Mouse (Mus musculus): ENCODE measurements around the gene Ptcra. TPM values are rescaled to one million over a fixed set of nuclear protein-coding genes. Genes with fewer than 3 reads are reported as not detected.

Gene Ptcra
- total and polyA plus RNA-seq, 3 experiments = 0.17 to 0.56 (median 0.34) TPM

DNA sequence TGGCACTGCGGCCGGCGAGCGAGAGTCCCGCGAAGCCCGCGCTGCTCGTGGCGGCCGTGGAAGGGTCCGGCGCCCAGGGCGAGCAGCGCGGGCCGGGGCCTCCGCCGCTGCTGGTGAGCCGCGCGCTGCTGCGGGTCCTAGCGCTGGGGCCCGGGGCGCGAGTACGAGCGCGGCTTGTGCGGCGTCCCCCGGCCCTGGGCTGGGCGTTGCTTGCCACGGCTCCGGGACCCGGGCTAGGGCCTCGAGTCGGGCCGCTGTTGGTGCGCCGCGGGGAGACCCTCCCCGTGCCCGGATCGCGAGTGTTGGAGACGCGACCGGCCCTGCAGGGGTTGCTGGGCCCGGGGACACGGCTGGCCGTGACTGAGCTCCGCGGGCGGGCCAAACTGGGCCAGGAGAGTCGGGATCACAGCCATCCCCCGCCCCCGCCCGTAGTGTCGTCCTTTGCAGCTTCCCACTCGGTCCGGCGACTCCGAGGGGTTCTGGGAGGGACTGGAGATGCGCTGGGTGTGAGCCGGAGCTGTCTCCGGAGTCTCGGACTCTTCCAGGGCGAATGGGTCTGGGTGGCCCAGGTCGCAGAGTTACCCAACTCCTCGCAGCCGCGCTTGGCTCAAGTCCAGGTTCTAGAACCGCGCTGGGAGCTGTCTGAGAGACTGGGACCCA is 51.8 kb downstream of the Ptcra start:
- Histone ChIP-seq H3K27me3 (replicated peaks) (no peaks in the 10 kb centered on the region), H3K4me1 (ENCODE audit: control insufficient read depth in 1 of 2, insufficient read depth in 2 of 2) (peaks cover 6 to 18% of the 10 kb centered on the region in 2 experiments), H3K27ac (ENCODE audit: insufficient read depth, low read depth) (peak overlapping the region; percentile 15), H3K4me3 (replicated peaks in 1 of 3; ENCODE audit: low read depth in 2 of 3, low read length in 2 of 3, poor library complexity in 1 of 3) (peak overlapping the region; percentile 84 to 99 (median 87)), H3K4me2 (ENCODE audit: insufficient read depth, low read depth, poor library complexity, severe bottlenecking) (peak overlapping the region; percentile 86), H3K79me2 (replicated peaks; ENCODE audit: control insufficient read depth, extremely low read depth, insufficient read depth, poor library complexity, severe bottlenecking) (peaks cover 19% of the 10 kb centered on the region), H3K36me3 (replicated peaks in 1 of 2; ENCODE audit: control insufficient read depth in 1 of 2, insufficient read depth in 1 of 2, low read length in 1 of 2) (peaks cover 17 to 35% of the 10 kb centered on the region in 2 experiments), H3K9me3 (replicated peaks; ENCODE audit: low read length) (peaks cover 10% of the 10 kb centered on the region), H3K9ac (ENCODE audit: insufficient read depth, low read depth) (peak overlapping the region; percentile 91)
- TF ChIP-seq POLR2AphosphoS2 (IDR thresholded peaks at IDR 0.05; ENCODE audit: low read depth, low read length) (no peak), CHD1 (IDR thresholded peaks at IDR 0.05; ENCODE audit: low read depth, low read length) (no peak), UBTF (IDR thresholded peaks at IDR 0.05; ENCODE audit: low read depth, low read length) (no peak), E2F4 (IDR thresholded peaks at IDR 0.05; ENCODE audit: insufficient replicate concordance, low read depth, low read length) (no peak), ZC3H11A (IDR thresholded peaks at IDR 0.05; ENCODE audit: low read depth, low read length) (no peak), HCFC1 (IDR thresholded peaks at IDR 0.05; ENCODE audit: low read depth, low read length) (no peak), ZNF384 (IDR thresholded peaks at IDR 0.05; ENCODE audit: low read depth, low read length) (no peak), MXI1 (IDR thresholded peaks at IDR 0.05; ENCODE audit: low read depth, low read length) (no peak), SMC3 (IDR thresholded peaks at IDR 0.05; ENCODE audit: low read depth, low read length) (no peak), ZMIZ1 (IDR thresholded peaks at IDR 0.05; ENCODE audit: low read depth, low read length) (no peak), ETS1 (conservative IDR thresholded peaks at IDR 0.05; ENCODE audit: low read depth, low read length) (no peak), RCOR1 (conservative IDR thresholded peaks at IDR 0.05; ENCODE audit: low read depth, low read length) (no peak), USF1 (IDR thresholded peaks at IDR 0.05; ENCODE audit: low read depth, low read length) (no peak), POLR2A (IDR thresholded peaks at IDR 0.05; ENCODE audit: low read depth, low read length) (no peak), BHLHE40 (IDR thresholded peaks at IDR 0.05; ENCODE audit: low read depth, low read length) (no peak), MAZ (IDR thresholded peaks at IDR 0.05; ENCODE audit: low read depth, low read length) (no peak), JUN (IDR thresholded peaks at IDR 0.05; ENCODE audit: insufficient read depth, low read depth, low read length) (no peak), RAD21 (IDR thresholded peaks at IDR 0.05; ENCODE audit: low read depth, low read length) (no peak)
- DNase-seq (ENCODE audit: extremely low read depth) = no peak
- dilution Hi-C loops (cut with MboI; ENCODE audit: extremely low pct_ligation_motif_present, extremely low pct_unique_long_range_greater_than_20kb, low sequenced_read_pairs) = no loop called here
- in situ Hi-C loops (cut with MboI; ENCODE audit: low pct_ligation_motif_present, low pct_unique_long_range_greater_than_20kb, low sequenced_read_pairs) = loop anchor here (5.0 kb wide), 1 partner anchor 59 kb away; the partner anchor contains the start of gene Cul7

DNA sequence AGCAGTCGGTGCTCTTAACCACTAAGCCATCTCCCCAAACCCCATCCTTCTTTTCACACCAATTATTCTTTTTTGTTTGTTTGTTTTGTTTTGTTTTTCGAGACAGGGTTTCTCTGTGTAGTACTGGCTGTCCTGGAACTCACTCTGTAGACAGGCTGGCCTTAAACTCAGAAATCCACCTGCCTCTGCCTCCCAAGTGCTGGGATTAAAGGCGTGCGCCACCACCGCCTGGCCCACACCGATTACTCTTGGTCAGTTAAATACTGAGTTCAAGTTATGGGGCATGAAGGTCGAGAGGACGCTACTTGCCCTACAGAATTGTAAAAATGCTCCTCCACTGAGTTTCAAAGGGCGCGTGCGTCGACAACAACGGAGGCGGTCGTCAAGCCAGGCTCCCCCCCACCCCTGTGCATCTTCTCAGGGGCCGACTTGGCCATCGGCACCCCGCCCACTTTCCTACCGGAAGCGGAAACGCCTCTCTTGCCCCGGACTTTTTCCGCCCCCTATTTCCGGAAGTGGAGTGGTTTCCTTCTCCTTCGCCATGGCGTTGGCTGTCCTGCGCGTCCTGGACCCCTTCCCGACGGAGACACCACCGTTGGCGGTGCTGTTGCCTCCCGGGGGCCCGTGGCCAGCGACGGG is 52.4 kb downstream of the Ptcra start, which contains the start of gene Pex6:
Pex6 (plus strand) TSS at position 505 of the 639 bp plus-strand sequence.
- dilution Hi-C loops (cut with MboI; ENCODE audit: extremely low pct_ligation_motif_present, extremely low pct_unique_long_range_greater_than_20kb, low sequenced_read_pairs) (no loop called here), in situ Hi-C loops (cut with MboI; ENCODE audit: low pct_ligation_motif_present, low pct_unique_long_range_greater_than_20kb, low sequenced_read_pairs) (loop anchor here (5.0 kb wide), 1 partner anchor 59 kb away; the partner anchor contains the start of gene Cul7)
- peaks cover 10% of the 10 kb centered on the region for H3K9me3 ChIP-seq (replicated peaks; ENCODE audit: low read length)
- no peak for TF ChIP-seq BHLHE40 (IDR thresholded peaks at IDR 0.05; ENCODE audit: low read depth, low read length)
- 0 out of 2 replicates have a peak, but pooled peaks have one; percentile 30 for TF ChIP-seq MYC (IDR thresholded peaks at IDR 0.05; ENCODE audit: low read depth, low read length)
- no peak for TF ChIP-seq PAX5 (IDR thresholded peaks at IDR 0.05; ENCODE audit: low read length)
- no peak for TF ChIP-seq CHD1 (IDR thresholded peaks at IDR 0.05; ENCODE audit: low read depth, low read length)
- TF ChIP-seq MXI1 (IDR thresholded peaks at IDR 0.05; ENCODE audit: low read depth, low read length) = peak; percentile 77
- peak; percentile 64; the same call in 1 of the 2 replicates for TF ChIP-seq TBP (conservative IDR thresholded peaks at IDR 0.05; ENCODE audit: low read depth, low read length)
- no peak for TF ChIP-seq ETS1 (conservative IDR thresholded peaks at IDR 0.05; ENCODE audit: low read depth, low read length)
- TF ChIP-seq RCOR1 (conservative IDR thresholded peaks at IDR 0.05; ENCODE audit: low read depth, low read length) = no peak; the same call in 1 of the 2 replicates
- TF ChIP-seq SIN3A (IDR thresholded peaks at IDR 0.05; ENCODE audit: low read length) = peak; percentile 95
- TF ChIP-seq JUND (conservative IDR thresholded peaks at IDR 0.05; ENCODE audit: low read depth, low read length) = no peak
- no peak for TF ChIP-seq JUN (IDR thresholded peaks at IDR 0.05; ENCODE audit: insufficient read depth, low read depth, low read length)
- TF ChIP-seq MAZ (IDR thresholded peaks at IDR 0.05; ENCODE audit: low read depth, low read length) = peak; percentile 92
- no peak for TF ChIP-seq UBTF (IDR thresholded peaks at IDR 0.05; ENCODE audit: low read depth, low read length)
- no peak for TF ChIP-seq E2F4 (IDR thresholded peaks at IDR 0.05; ENCODE audit: insufficient replicate concordance, low read depth, low read length)
- TF ChIP-seq TCF12 (IDR thresholded peaks at IDR 0.05; ENCODE audit: low read depth, low read length) = peak; percentile 81
- TF ChIP-seq POLR2A (IDR thresholded peaks at IDR 0.05; ENCODE audit: low read depth, low read length) = peak; percentile 87
- peak; percentile 96 for TF ChIP-seq ELF1 (IDR thresholded peaks at IDR 0.05; ENCODE audit: low read depth, low read length)
- 0 out of 2 replicates have a peak, but pooled peaks have one; percentile 33 for TF ChIP-seq POLR2AphosphoS2 (IDR thresholded peaks at IDR 0.05; ENCODE audit: low read depth, low read length)
- peak; percentile 77; the same call in 1 of the 2 replicates for TF ChIP-seq NELFE (IDR thresholded peaks at IDR 0.05; ENCODE audit: low read depth, low read length)
- peak; percentile 59; the same call in 1 of the 2 replicates for TF ChIP-seq MAX (IDR thresholded peaks at IDR 0.05; ENCODE audit: low read length)
- TF ChIP-seq USF1 (IDR thresholded peaks at IDR 0.05; ENCODE audit: low read depth, low read length) = no peak
- TF ChIP-seq HCFC1 (IDR thresholded peaks at IDR 0.05; ENCODE audit: low read depth, low read length) = peak; percentile 89

More for the DNA sequence above, 52.4 kb downstream of the Ptcra start, which contains the start of gene Pex6:
- peaks cover 6 to 18% of the 10 kb centered on the region in 2 experiments for H3K4me1 ChIP-seq (ENCODE audit: control insufficient read depth in 1 of 2, insufficient read depth in 2 of 2)
- H3K27ac ChIP-seq (ENCODE audit: insufficient read depth, low read depth) = peak within 1 kb of the TSS; percentile 15
- peaks cover 19% of the 10 kb centered on the region for H3K79me2 ChIP-seq (replicated peaks; ENCODE audit: control insufficient read depth, extremely low read depth, insufficient read depth, poor library complexity, severe bottlenecking)
- peaks cover 15 to 28% of the 10 kb centered on the region in 2 experiments for H3K36me3 ChIP-seq (replicated peaks in 1 of 2; ENCODE audit: control insufficient read depth in 1 of 2, insufficient read depth in 1 of 2, low read length in 1 of 2)
- peak within 1 kb of the TSS; percentile 84 to 99 (median 87) for H3K4me3 ChIP-seq (replicated peaks in 1 of 3; ENCODE audit: low read depth in 2 of 3, low read length in 2 of 3, poor library complexity in 1 of 3)
- H3K9ac ChIP-seq (ENCODE audit: insufficient read depth, low read depth) = peak within 1 kb of the TSS; percentile 91
- H3K4me2 ChIP-seq (ENCODE audit: insufficient read depth, low read depth, poor library complexity, severe bottlenecking) = peak within 1 kb of the TSS; percentile 86
- DNase-seq (ENCODE audit: extremely low read depth) = peak; percentile 96
- H3K27me3 ChIP-seq (replicated peaks) = no peaks in the 10 kb centered on the region
